Mouse (Mus musculus) bone marrow macrophage, adult 2 months (primary cell): ENCODE measurements around the gene Tecpr1.

Experiments
- CTCF ChIP-seq: IDR thresholded peaks from 2 replicates; pipeline ENCODE4 v1.5.1; 2012; ENCODE audit warnings: low read depth, mild to moderate bottlenecking, low read length, moderate library complexity
- POLR2A ChIP-seq: IDR thresholded peaks from 2 replicates; pipeline ENCODE4 v1.6.1; 2012; ENCODE audit warnings: mild to moderate bottlenecking, low read depth, low read length, borderline replicate concordance

GRCm38 (mm10) chr5:144253212-144253611, 29.8 kb upstream of the Tecpr1 start:
- TF ChIP-seq POLR2A (no peak), CTCF (no peak)
